Mouse (Mus musculus): ENCODE results near the gene Cdk9.

Gene Cdk9

DNA sequence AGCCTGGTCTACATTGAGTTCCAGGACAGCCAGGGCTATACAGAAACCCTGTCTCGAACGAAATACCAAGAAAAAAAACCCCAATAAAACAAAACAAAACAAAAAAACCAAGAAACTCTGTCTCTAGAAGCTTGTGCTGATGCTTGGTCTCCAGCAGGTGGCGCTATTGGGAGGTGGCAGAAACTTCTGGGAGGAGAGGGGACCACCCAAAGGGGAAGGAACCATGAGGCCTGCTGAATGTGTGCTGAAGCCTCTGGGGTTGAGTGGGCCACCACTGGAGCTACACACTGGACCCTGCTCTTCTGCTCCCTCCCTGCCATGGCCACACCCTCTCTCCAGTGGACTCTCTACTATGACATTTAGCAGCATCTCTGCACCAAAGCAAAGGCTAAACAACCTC lies 4.2 kb downstream of the Cdk9 start:
- DNase-seq (ENCODE audit: low spot score), result peak; percentile 83

DNA sequence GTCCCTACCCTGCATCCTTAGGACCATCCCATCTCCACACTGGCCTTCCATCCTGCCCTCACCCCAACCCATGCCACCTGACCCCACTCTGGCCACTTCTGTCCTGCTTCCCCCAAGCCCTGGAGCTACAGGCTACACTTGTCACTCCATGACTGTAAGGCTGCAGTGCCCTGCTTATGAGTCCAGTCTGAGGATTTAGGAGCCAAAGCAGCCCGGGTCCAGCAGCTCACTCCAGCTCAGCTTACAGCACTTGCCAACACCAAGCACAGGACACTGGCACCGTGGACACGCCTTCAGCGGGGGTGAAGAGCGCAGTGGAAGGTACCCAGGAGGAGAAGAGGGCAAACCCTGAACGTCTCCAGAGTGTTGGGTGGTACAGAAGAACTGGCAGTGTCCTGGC lies 5.9 kb downstream of the Cdk9 start:
- DNase-seq (ENCODE audit: low spot score), result no peak

DNA sequence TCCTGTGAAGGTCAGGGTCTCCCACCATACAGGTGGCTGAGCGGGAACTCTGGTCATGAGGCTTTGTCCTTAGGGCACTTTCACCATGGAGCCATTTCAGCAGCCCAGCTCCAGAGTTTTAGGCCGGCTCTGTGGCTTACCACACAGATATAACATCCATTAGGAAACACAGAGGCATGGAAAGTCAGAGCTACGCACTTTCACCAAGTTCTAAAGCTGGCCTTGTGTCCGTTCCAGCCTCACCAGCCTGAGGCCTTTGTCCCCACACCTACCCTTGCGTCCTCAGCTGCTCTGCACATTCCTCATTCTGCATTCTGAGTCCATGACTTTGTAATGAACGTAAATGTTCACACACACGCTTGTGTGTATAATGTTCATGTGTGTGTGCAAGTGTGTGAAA lies 7.9 kb downstream of the Cdk9 start:
- no peak for DNase-seq (ENCODE audit: low spot score)

DNA sequence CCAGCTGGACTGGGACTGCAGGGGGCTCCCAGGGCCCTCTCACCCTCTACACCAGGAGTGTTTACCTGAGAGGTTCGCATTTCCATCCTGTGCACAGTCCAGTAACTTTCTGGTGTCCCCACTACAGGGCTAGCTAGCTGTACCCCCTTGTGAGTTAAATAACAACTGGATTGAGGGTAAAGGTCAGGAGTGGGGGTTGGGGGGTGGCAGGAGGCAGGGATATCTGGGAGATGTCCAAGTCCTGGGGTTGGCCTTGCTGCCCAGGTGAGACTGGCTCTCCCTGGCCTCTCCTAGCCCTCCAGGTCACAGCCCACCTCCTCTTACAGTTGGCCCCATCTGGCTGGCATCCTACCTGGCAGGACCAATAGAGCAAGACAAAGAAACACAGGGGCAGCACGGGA lies 8.9 kb downstream of the Cdk9 start, which contains the start of gene Fpgs:
Gene Fpgs, minus strand, starts transcription at position 125 of the 401 bp plus-strand sequence.
- DNase-seq (ENCODE audit: low spot score), result no peak

DNA sequence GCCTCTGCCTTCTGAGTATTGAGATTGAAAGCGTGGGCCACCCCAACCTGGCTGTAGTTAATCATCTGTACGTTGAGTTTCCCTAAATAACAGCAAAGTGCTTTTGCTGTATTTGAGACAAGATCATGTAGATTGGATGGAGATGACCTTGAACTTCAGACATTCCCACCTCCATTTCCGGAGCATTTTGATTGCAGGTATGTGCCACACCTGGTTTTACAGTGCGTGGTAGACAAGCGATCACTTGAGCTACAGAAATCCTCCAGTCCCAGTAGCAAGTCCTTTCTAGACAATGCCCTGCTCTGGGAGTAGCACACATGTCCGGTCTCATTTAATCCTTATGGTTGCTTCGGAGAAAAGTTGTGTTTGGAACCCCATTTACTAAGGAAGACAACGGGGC lies 9.8 kb downstream of the Cdk9 start:
- DNase-seq (ENCODE audit: low spot score), result no peak

DNA sequence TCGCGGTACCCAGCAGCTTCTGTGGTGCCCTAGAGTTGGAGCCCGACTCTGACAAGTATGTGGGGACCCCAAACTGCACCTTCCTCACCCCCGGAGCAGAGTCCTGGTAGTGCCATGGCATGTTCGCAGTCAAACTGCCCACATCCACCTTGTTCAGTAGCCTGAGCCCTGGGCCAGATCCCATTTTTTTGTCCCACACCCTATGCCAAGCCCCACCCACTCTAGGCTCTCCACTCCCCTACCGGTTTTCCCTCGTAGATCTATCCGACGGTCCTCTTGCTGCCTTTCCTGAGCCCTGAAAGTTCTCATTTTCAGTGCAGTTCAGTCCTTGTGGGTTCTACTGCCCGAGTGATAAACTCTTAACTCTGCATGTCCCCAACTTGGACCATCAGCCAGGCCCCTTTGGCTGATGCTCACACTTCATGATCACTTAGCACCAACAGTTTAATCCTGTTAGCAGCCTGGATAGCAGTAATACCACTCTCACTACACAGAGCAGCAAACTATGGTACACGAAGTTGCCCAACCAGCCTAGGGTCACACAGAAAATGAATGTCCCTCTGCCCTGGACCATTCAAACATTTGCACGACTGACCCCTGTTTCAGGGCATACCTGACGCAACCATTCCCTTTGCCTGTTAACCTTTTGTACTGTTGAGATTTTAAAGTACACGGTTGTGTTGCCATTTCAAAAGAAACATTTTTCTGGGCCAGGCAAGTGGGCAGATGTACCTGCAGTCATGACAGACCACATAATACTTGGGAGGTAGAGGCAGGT lies 11.7 kb downstream of the Cdk9 start:
- no peak for DNase-seq (ENCODE audit: low spot score)

DNA sequence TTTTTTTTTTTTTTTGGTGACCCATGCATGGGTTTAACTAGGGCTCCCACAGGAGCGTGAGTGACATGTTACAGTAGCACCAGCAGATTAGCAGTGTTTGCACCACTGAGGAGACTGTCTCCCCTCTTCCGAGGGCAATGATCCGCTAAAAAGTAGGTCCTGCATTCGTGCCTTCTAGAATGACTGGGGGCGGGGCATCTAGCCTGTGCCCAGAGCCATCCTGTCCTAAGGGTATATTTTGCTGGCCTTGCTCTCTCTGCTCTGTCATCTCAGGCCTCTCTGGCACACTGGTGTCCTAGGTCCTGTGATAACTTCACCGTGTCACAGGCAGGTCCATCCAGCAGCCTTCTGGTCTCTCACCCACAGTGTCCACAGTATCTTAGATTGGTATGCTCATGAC lies 13.2 kb downstream of the Cdk9 start:
- DNase-seq (ENCODE audit: low spot score), result no peak

DNA sequence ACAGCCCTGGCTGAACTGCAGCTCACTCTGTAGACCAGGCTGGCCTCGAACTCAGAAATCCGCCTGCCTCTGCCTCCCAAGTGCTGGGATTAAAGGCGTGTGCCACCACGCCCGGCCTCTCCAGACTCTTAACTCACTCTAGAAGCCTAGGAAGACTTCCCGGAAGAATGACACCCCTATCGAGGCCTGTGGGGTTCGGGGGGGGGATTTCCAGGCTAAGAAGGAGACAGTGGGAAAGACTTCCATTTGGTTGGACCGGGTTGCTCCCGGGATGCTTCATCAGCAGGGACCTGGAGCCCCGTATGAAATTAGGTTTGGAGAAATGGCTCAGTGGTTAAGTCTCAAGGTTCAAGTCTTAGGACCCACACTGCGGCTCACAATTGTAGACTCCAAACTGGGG lies 18.2 kb downstream of the Cdk9 start:
- DNase-seq (ENCODE audit: low spot score), result no peak

DNA sequence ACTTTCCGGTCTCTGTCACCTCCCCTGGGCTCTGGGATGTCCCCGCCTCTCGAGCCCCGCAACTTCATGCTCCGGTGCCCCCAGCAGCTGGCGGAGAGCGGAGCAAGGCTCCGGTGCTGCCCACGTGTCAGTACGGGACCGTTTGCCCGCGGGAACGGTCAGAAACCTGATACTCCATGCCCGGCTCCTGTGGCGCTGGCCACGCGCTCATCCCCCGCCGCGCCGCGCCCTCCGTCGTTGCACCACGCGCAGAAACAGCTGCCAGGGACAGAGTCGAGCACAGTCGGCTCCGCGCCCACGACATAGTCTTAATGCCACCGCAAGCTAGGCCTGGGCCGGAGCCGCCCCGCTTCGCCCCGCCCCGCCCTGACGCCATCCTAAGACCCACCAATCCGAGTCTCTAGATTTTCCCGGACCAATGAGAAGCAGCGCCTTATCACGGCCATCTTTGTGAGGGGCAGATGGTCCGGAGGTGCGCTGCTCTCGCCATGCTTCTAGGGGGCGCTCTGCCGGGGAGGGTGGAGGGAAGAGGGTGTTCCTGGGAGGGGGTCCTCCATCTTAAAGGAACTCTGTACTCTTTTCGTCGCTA lies 19.0 kb downstream of the Cdk9 start:
- peak; percentile 99 for DNase-seq (ENCODE audit: low spot score)

DNA sequence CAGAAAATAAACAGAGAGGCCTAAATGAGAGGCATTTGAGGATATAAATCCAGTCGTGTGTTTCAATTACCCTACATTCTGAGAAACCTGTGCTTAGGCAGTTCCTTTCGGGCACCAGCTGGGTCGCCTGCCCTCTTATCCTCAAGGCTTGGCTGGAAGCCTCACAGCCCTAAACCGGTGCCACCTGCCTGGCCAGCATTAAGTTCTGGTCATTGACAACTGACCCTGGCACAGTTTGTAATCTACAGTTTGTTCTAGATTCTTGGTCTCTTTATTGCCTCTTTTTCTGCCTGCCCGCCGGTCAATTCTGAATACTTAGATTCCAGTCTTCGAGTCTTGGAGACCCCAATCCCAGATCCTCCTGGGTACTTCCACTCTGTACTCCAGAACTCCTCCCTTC lies 19.6 kb downstream of the Cdk9 start:
- DNase-seq (ENCODE audit: low spot score), result peak; percentile 9

DNA sequence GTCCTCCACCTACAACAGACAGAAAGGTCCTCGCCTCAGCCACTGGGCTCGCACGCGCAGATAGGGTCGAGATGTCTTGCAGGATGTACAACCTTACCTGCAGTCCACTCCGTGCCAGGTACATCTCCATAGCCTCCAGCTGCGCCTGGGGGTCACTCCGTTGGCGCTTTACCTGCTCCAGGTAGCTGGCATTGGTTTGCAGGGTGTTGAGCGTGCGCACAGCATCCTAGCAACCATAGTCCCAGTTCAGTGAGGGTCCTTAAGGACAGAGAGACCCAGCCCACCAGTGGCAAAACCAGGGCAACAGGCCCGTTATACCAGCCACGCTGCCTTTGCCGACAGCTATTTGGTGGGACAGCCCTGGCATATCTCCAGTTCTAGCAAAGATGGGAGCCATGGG lies 20.4 kb downstream of the Cdk9 start:
- no peak for DNase-seq (ENCODE audit: low spot score)

DNA sequence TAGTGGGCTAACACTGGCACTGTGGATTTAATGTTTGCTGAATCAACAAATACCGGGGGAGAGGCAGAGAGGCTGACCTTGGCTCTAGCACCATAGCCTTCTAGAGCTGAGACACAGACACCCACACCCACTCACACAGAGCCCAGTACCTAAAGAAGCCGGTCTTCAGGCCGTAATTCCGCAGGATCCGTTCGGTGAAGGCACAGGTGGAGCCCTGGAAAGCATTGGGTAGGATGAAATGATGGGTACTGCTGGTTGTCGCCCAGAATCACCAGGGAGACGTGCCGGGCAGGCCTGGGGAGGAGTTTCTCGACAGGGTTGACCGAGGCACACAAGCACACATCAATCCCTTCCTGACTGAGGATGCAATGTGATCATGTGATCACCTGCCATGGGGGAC lies 21.8 kb downstream of the Cdk9 start:
- no peak for DNase-seq (ENCODE audit: low spot score)

DNA sequence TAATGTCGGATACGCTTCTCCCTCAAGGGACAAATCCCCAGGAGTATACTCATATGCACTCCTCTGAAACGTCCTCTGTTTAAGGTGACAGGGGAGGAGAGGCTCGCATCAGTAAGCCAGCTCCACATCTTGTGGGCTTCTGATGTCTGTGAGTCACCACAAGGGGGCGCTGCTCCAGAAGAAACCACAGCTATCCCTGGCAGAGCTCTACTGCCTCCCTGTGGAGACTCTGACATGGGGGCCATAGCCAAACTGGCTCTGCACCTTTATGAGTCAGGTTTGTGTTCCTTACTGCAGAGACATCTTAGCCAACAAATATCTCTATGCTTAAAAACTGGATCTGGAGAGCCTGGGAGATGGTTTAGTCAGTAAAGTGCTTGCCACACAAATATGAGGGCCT lies 23.5 kb downstream of the Cdk9 start:
- peak; percentile 92 for DNase-seq (ENCODE audit: low spot score)

DNA sequence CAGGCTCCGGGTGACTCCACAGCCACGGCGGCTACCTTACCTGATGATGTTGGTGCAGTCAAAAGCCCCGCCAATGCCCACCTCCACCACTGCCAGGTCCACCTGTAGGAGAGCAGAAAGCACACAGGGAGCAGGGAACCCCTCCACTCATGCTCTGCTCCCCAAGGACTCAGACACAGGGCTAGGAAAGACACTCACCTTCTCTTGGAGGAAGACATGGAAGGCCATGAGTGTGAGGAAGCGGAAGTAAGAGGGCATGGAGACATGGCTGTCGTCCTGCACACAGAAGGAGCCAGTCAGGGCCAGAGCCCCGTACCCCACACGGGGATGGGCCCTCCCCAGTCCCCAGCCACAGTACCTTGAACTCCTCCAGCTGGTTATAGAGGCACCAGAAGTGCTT lies 25.3 kb downstream of the Cdk9 start:
- no peak for DNase-seq (ENCODE audit: low spot score)

DNA sequence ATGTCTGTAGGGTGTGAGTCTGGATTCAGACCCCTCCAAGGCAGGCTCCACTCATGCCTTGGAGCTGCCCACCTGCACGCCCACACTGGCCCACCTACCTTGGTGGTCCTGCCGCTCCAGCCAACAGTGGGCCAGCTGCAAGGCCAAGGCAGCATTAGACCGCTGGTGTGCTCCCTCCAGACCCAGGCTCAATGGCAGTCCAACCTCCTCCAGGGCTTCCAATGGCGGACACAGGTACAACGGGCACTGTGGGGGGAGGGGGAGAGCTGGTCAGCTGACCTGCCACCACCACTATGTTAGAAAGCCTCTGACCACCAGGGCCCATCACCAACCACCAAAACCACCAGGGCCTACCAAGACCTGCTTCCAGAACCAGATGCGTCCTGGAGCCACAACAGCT lies 26.2 kb downstream of the Cdk9 start:
- DNase-seq (ENCODE audit: low spot score), result no peak

DNA sequence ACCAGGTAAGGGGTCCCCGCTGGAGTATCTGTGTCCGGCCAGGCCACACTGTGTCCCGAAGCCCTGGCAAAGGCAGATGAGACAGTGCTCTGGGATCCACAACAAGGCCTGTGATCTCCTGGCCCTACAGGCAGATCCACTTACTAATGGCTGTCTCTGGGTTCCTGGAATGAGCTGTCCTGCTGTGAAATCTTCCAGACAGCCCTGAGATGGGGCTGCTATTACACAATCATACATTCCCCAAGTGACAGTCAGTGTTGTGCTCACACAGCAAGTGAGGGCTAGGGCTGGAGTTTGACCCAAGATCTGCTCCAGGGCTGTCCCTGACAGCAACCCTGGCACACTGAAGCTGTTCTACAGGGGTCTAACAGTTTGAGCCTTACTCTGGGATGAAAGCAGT lies 27.1 kb downstream of the Cdk9 start:
- no peak for DNase-seq (ENCODE audit: low spot score)

DNA sequence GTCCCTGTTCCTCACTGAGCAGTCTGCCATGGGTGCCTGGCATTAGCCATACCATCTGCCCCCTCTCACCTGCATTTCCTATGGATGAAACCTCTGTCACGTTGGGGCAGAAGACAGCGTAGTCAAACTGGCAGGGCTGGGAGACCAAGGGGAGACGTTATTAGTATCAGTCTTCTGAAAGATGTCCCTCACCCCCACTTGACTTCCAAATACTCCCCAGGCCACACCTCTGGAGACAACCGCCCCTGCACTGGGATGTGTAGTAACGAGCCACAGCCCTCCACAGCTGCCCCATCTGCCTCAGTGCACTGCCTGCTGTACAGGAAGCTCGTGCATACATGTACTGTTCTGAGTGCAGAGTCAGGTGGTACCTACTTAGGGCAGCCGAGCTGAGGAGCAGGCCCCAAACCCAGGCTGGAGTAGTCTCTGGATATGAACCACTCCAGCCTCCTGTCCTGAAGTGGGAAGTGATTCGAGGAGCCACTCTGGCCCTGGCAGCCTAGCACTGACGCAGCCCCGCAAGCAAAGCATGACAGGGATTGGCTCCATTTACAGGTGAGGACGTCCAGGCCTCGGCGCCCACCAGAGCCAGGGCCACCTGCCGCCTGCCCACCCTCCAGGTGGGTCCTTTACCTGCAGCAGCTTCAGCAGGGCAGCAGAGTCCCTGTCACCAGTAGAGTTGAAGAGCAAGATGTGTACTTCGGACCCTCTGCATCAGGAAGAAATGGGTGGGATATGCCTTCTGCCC lies 28.0 kb downstream of the Cdk9 start:
- DNase-seq (ENCODE audit: low spot score), result no peak

DNA sequence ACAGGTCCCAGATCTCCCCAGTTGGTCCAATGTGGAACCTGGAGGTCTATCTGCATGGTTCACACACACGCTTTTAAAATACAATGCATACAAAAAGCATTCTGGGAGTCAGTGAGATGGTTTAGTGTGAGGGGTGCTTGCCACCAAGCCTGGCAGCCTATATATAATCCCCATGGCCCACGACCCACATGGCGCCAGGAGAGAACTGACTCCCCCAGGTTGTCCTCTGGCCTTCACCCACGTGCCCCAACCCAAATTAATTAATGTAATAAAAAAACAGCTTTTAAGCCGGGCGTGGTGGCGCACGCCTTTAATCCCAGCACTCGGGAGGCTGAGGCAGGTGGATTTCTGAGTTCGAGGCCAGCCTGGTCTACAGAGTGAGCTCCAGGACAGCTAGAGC lies 29.2 kb downstream of the Cdk9 start:
- no peak for DNase-seq (ENCODE audit: low spot score)

DNA sequence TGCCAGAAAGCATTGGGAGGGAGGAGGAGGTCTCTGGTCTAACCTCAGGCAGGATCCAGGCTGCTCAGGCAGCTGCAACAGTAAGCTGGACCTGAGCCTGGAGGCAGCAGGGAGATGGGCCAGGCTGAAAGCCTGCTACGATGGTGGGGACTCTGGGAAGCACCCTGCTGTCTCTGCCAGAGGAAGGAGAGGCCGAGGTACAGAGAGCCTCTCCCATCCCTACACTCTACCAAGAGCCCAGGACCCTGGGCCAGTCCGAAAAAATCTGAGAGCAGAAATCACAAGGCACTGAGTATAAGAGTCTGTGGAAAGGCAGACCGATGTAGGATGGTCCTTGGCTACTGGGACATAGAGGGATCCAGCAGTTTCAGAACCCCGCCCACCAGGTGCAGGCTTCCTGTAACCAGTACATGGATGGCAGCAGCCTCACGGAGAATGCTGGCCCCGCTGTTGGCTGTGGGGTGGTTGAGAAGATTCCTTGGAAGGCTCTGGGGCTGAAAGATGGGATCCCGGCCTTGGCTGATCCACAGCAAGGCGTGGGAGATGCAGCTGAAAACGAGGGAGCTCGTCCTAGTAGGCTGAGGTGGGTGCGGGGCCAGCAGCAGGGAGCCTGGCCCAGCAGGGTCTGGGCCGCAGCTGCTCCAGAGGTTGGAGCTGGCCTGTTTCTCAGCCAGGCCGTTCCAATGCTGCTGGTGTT lies 30.0 kb downstream of the Cdk9 start:
- no peak for DNase-seq (ENCODE audit: low spot score)

DNA sequence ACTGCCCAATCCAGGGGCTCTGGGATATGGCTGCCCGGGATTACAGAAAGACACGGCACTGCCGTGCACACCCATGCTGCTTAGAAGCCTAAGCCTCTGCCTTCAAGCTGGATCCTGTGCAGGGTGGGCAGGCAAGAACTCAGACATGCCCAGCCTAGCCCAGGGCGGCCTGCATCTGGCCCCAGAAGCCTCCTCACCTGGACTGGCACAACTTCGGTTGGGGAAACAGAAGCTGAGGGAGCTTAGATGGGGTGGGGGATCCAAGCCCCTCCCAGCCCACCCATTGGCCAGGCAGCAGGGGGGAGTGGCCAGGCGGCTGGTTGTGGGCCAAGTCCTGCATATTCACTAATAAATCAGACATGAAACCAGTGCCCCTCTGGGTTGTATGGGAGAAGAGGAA lies 31.1 kb downstream of the Cdk9 start:
- DNase-seq (ENCODE audit: low spot score), result no peak

DNA sequence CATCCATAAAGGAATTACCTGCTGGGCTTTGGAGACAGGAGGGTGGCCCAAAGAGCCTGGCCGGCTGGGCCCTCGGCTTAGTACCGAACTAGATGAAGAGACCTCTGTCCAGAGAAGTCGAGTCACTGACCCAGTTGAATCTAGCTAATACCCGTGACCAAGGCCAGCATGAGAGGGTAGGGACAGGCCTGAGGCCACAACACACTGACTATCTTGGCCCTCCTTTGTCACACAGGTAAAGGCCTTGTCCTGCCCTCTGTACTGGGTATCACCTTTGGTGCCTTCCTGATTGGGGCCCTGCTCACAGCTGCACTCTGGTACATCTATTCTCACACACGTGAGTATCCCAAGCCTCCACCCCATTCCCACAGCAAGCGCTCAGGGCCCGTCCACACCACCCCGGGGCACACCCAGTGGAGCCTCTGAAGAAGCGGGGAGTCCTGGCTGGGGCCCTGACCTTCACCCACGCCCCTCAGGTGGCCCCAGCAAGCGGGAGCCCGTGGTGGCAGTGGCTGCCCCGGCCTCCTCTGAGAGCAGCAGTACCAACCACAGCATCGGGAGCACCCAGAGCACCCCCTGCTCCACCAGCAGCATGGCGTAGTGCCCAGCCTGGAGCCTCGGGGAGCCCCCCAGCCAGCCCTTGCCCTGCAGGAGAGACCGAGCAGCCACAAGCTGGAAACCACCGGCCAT lies 31.8 kb downstream of the Cdk9 start:
- no peak for DNase-seq (ENCODE audit: low spot score)

DNA sequence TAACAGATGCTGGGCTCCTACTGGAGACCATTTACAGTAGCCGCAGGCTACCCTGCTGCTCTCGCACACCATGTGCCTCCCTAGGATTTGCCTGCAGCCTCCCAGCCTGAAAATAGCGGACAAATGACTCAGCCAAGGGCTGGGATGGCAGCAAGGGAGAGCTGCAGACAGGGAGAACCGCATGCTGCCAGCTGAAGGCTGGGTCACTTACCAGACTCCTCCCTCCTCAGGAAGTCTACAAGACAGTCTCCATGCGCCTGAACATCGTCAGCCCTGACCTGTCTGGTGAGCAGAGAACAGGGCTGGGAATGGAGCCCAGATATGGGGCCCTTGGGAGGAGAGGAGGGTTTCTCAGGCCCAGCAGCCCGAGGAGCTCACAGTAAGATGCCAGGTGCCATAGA lies 32.8 kb downstream of the Cdk9 start:
- no peak for DNase-seq (ENCODE audit: low spot score)

All from embryo, embryonic 10.5 days (tissue).